Mouse (Mus musculus) heart, embryonic 12.5 days (tissue): ENCODE measurements at regions not wholly inside any gene's neighbourhood (a gene's known extent, or its start where the extent isn't known, plus 50 kb on each side); places are given as distances from the start of the nearest gene placed in this dataset.

Experiments
- ATAC-seq: fragments of 200-750 bp; cut with Nextera tagmentation; 2 replicates; pipeline ENCODE4 v1.8.0; 2017; ENCODE audit warnings: moderate TSS enrichment, moderate library complexity; ENCODE audit not compliant: insufficient number of reproducible peaks, low FRiP score
- H3K27ac ChIP-seq: fragments of 300-500 bp; sonication (generic); 2 replicates; pipeline ENCODE4 v1.5.1; 2016; ENCODE audit warnings: mild to moderate bottlenecking, moderate library complexity; ENCODE audit not compliant: poor library complexity, severe bottlenecking
- H3K27me3 ChIP-seq: fragments of 300-500 bp; sonication (generic); replicated peaks from 2 replicates; pipeline ENCODE4 v1.6.1; 2016; ENCODE audit warnings: mild to moderate bottlenecking, moderate library complexity
- H3K36me3 ChIP-seq: fragments of 300-500 bp; sonication (generic); 2 replicates; pipeline ENCODE4 v1.6.1; 2016; ENCODE audit warnings: mild to moderate bottlenecking, moderate library complexity
- H3K4me1 ChIP-seq: fragments of 300-500 bp; sonication (generic); replicated peaks from 2 replicates; pipeline ENCODE4 v1.6.1; 2016; ENCODE audit warnings: mild to moderate bottlenecking
- H3K4me2 ChIP-seq: fragments of 300-500 bp; sonication (generic); 2 replicates; pipeline ENCODE4 v1.6.1; 2016; ENCODE audit warnings: mild to moderate bottlenecking, moderate library complexity
- H3K4me3 ChIP-seq: fragments of 300-500 bp; sonication (generic); 2 replicates; pipeline ENCODE4 v1.5.1; 2016; ENCODE audit warnings: mild to moderate bottlenecking
- H3K9ac ChIP-seq: fragments of 300-500 bp; sonication (generic); 2 replicates; pipeline ENCODE4 v1.6.1; 2016; ENCODE audit warnings: mild to moderate bottlenecking, moderate library complexity
- H3K9me3 ChIP-seq: fragments of 300-500 bp; sonication (generic); replicated peaks from 2 replicates; pipeline ENCODE4 v1.6.1; 2016; ENCODE audit warnings: mild to moderate bottlenecking, moderate library complexity
- WGBS: fragments of 180-500 bp; shearing (Covaris S2); methylation state at CpG from one replicate; pipeline ENCODE4 v1.1.7; 2016; 5-methylcytosine and 5-hydroxymethylcytosine counted together

DNA sequence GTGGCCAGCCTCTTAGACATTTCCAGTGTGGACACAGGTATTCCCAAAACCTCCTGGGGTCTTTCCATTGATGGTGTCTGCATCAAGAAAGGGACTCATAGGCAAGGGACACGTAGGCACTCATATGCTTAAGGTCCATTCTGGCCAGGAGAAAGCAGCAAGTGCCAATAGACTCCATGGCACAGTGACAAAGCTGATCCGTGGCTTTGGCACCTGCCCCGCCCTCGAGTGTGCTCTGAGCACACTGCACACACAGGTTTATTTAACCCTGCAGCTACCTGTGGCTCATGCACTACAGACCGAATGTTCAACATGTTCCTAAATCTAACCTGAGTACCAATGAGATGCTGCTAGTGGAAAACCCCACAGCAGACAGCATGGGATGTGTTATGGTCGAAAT, 192.1 kb upstream of the Irx5 start:
- H3K27ac ChIP-seq = no peak overlapping the region
- no peak overlapping the region for H3K4me3 ChIP-seq
- H3K4me2 ChIP-seq = no peak overlapping the region
- 0 out of 2 replicates have a peak, but pooled peaks cover 4% of the 10 kb centered on the region for H3K4me1 ChIP-seq
- H3K27me3 ChIP-seq = no peaks in the 10 kb centered on the region
- no peak overlapping the region for H3K9ac ChIP-seq
- 80% methylated on average over 6 of the region's 6 CpGs for WGBS
- no peak for ATAC-seq
- no peaks in the 10 kb centered on the region for H3K36me3 ChIP-seq
- H3K9me3 ChIP-seq = 0 out of 2 replicates have a peak, but pooled peaks cover 8% of the 10 kb centered on the region

- H3K27me3 ChIP-seq = no peaks in the 10 kb centered on the region
- H3K4me2 ChIP-seq = no peak overlapping the region
- H3K27ac ChIP-seq = no peak overlapping the region
- no peaks in the 10 kb centered on the region for H3K36me3 ChIP-seq
- no peak overlapping the region for H3K9ac ChIP-seq
- WGBS = 87% methylated on average over 4 of the region's 4 CpGs
- H3K9me3 ChIP-seq = 0 out of 2 replicates have a peak, but pooled peaks cover 8% of the 10 kb centered on the region
- ATAC-seq = no peak
- no peak overlapping the region for H3K4me3 ChIP-seq
- H3K4me1 ChIP-seq = 0 out of 2 replicates have a peak, but pooled peaks cover 4% of the 10 kb centered on the region
These were observed 192.9 kb upstream of the Irx5 start for GRCm38 (mm10) chr8:92164496-92164895.

GRCm38 (mm10) chr8:92161002-92161401, 196.4 kb upstream of the Irx5 start:
- Histone ChIP-seq H3K27ac (no peak overlapping the region), H3K4me1 (peaks cover 8% of the 10 kb centered on the region), H3K9me3 (0 out of 2 replicates have a peak, but pooled peaks cover 8% of the 10 kb centered on the region), H3K4me2 (no peak overlapping the region), H3K4me3 (no peak overlapping the region), H3K9ac (no peak overlapping the region), H3K36me3 (no peaks in the 10 kb centered on the region), H3K27me3 (no peaks in the 10 kb centered on the region; the same call in 1 of the 2 replicates)
- ATAC-seq = no peak
- 67% methylated on average over 2 of the region's 2 CpGs for WGBS

GRCm38 (mm10) chr8:92158219-92158618, 199.2 kb upstream of the Irx5 start:
- Histone ChIP-seq H3K27ac (no peak overlapping the region), H3K36me3 (no peaks in the 10 kb centered on the region), H3K4me1 (peaks cover 8% of the 10 kb centered on the region), H3K4me3 (no peak overlapping the region), H3K4me2 (peak overlapping the region; percentile 40), H3K9me3 (0 out of 2 replicates have a peak, but pooled peaks cover 5% of the 10 kb centered on the region), H3K9ac (no peak overlapping the region), H3K27me3 (peaks cover 6% of the 10 kb centered on the region; the same call in 1 of the 2 replicates)
- ATAC-seq = no peak
- WGBS = 17% methylated on average over 10 of the region's 10 CpGs

GRCm38 (mm10) chr8:92152478-92152877, 204.9 kb upstream of the Irx5 start:
- Histone ChIP-seq H3K4me3 (no peak overlapping the region), H3K27ac (no peak overlapping the region), H3K9ac (no peak overlapping the region), H3K4me1 (0 out of 2 replicates have a peak, but pooled peaks cover 3% of the 10 kb centered on the region), H3K9me3 (no peaks in the 10 kb centered on the region), H3K4me2 (no peak overlapping the region), H3K27me3 (peaks cover 9% of the 10 kb centered on the region; the same call in 1 of the 2 replicates), H3K36me3 (no peaks in the 10 kb centered on the region)
- WGBS = 76% methylated on average over 5 of the region's 5 CpGs
- ATAC-seq = no peak

- Histone ChIP-seq H3K9ac (no peak overlapping the region), H3K4me3 (no peak overlapping the region), H3K4me1 (0 out of 2 replicates have a peak, but pooled peaks cover 3% of the 10 kb centered on the region), H3K27me3 (0 out of 2 replicates have a peak, but pooled peaks cover 4% of the 10 kb centered on the region), H3K4me2 (no peak overlapping the region), H3K27ac (no peak overlapping the region), H3K36me3 (no peaks in the 10 kb centered on the region), H3K9me3 (0 out of 2 replicates have a peak, but pooled peaks cover 7% of the 10 kb centered on the region)
- ATAC-seq = no peak
- 82% methylated on average over 3 of the region's 3 CpGs for WGBS
These were observed 209.8 kb upstream of the Irx5 start for GRCm38 (mm10) chr8:92147672-92148071.

- Histone ChIP-seq H3K9ac (no peak overlapping the region), H3K4me2 (peak overlapping the region; percentile 37; the same call in 1 of the 2 replicates), H3K4me3 (no peak overlapping the region), H3K9me3 (no peaks in the 10 kb centered on the region), H3K36me3 (no peaks in the 10 kb centered on the region), H3K27me3 (peaks cover 5% of the 10 kb centered on the region), H3K27ac (peak overlapping the region; percentile 49; the same call in 1 of the 2 replicates), H3K4me1 (peaks cover 32% of the 10 kb centered on the region)
- 24% methylated on average over 17 of the region's 17 CpGs for WGBS
- 0 out of 2 replicates have a peak, but pooled peaks have one; percentile 43 for ATAC-seq
These were observed 220.1 kb upstream of the Irx5 start for GRCm38 (mm10) chr8:92137091-92137882.

- Histone ChIP-seq H3K9me3 (no peaks in the 10 kb centered on the region), H3K4me2 (peak overlapping the region; percentile 11), H3K27me3 (peaks cover 5% of the 10 kb centered on the region), H3K9ac (no peak overlapping the region), H3K4me1 (peaks cover 32% of the 10 kb centered on the region), H3K36me3 (no peaks in the 10 kb centered on the region), H3K4me3 (no peak overlapping the region), H3K27ac (no peak overlapping the region)
- WGBS = 30% methylated on average over 12 of the region's 13 CpGs
- no peak for ATAC-seq
These were observed 221.0 kb upstream of the Irx5 start for GRCm38 (mm10) chr8:92136413-92136812.

DNA sequence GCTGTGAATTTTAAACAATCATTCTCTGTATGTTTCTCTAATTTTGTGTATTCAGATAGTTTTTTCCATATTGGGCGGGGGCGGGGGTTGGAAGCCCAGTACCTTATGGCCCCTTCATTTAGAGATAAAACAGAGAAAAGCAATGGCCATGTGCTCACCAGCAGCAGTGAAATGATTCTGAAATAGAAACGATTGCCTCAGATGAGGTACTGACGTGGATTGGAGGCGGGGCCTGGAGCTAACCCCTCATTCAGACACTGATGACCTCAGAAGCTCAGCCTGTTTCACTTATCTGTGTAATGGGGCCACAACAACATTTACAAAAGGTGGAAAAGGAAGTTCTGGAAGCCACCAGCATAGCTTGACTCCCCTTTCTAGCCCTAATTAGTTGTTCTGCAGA, 223.0 kb upstream of the Irx5 start:
- Histone ChIP-seq H3K36me3 (no peaks in the 10 kb centered on the region), H3K9ac (no peak overlapping the region), H3K4me2 (no peak overlapping the region), H3K4me3 (no peak overlapping the region), H3K4me1 (peaks cover 32% of the 10 kb centered on the region), H3K9me3 (no peaks in the 10 kb centered on the region), H3K27me3 (peaks cover 7% of the 10 kb centered on the region), H3K27ac (no peak overlapping the region)
- WGBS = 24% methylated on average over 5 of the region's 5 CpGs
- no peak for ATAC-seq

GRCm38 (mm10) chr8:92133484-92134406, 223.7 kb upstream of the Irx5 start:
- H3K4me3 ChIP-seq = no peak overlapping the region
- peaks cover 35% of the 10 kb centered on the region for H3K4me1 ChIP-seq
- no peaks in the 10 kb centered on the region for H3K36me3 ChIP-seq
- no peak overlapping the region for H3K27ac ChIP-seq
- peak overlapping the region; percentile 5; the same call in 1 of the 2 replicates for H3K4me2 ChIP-seq
- no peaks in the 10 kb centered on the region for H3K9me3 ChIP-seq
- H3K27me3 ChIP-seq = peaks cover 13% of the 10 kb centered on the region
- H3K9ac ChIP-seq = 0 out of 2 replicates have a peak overlapping the region, but pooled peaks have one; percentile 20
- WGBS = 22% methylated on average over 24 of the region's 24 CpGs
- ATAC-seq = no peak

DNA sequence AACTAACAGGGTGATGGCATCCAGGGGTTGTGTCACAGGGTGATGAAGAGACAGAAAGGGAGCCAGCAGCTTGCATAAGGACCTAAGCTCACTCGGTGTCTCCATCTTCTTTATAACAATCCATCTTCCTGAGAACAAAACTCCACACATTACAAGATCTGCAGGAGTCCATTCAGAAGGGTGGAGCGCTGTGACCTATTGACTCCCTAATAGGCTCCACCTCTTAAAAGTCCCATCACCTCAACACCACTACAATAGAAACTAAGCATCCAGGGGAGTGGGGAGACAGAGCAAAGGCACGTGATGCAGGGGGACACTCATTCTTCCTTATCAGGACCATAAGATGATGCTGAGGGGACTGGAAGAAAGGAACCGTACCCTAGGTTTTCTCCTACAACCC, 224.5 kb upstream of the Irx5 start:
- Histone ChIP-seq H3K9ac (no peak overlapping the region), H3K27me3 (peaks cover 13% of the 10 kb centered on the region), H3K4me3 (no peak overlapping the region), H3K4me1 (peaks cover 39% of the 10 kb centered on the region), H3K27ac (no peak overlapping the region), H3K36me3 (no peaks in the 10 kb centered on the region), H3K4me2 (no peak overlapping the region), H3K9me3 (no peaks in the 10 kb centered on the region)
- WGBS = 51% methylated on average over 4 of the region's 4 CpGs
- no peak for ATAC-seq
